19 mouse cellular contexts compared by ENCODE assay signal in the genomic region with DNA sequence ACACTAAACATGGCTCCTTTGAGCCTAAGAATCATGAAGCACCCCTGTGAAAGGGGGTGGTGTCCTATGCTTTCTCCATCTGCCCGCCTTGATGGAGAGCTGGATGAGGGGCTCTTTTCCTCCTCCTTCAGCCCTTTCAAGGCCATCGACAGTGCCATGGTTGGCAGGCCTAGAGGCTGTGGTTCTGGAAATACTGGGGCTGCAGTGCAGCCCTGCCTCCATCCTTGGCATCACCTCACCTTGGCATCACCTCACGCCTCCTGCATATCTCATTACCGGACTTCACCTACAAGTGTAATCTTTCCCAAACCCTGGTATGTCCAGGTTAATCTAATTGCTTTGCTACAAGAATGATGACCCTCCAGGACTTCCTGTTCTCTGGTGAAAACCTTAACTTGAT. TPM values are rescaled to one million over a fixed set of nuclear protein-coding genes. Genes with fewer than 3 reads are reported as not detected.
A peak's percentile ranks its signal among the peaks of the same experiment; 100 is the strongest.
DNase-seq lines count a peak whose midpoint lies in the region; ATAC-seq and TF ChIP-seq lines count a peak whose summit lies in the region.
"Had no signal": no experiment of that assay in that cellular context is flagged by ENCODE, and none has a peak within 500 bp of the region (broad histone marks: within the 10 kb centered on the region; RNA-seq: fewer than 3 reads in every experiment).

No protein-coding gene starts in this region.

- no peak overlapping the region for H3K4me3 ChIP-seq in gastrocnemius, adult 2 months
- H3K4me3 ChIP-seq in brown adipose tissue, adult 24 weeks (ENCODE audit: insufficient read depth, low read depth, low read length), result no peak overlapping the region
- no peak overlapping the region for H3K4me3 ChIP-seq in hindbrain, embryonic 13.5 days
- H3K4me3 ChIP-seq: embryonic facial prominence, embryonic 10.5 days; heart, adult 2 months; intestine, embryonic 15.5 days had no signal

- intact Hi-C loops in gastrocnemius, adult 2 months (cut with DNase I), result no loop called here
- intact Hi-C loops in gastrocnemius, postnatal 14 days (cut with DNase I; ENCODE audit: low total_unique reads), result loop anchor here (2.0 kb wide), 1 partner anchor 27 kb away; no protein-coding TSS in a partner anchor

- no peaks in the 10 kb centered on the region for H3K9me3 ChIP-seq in hindbrain, embryonic 13.5 days
- H3K9me3 ChIP-seq: embryonic facial prominence, embryonic 10.5 days; G1E; intestine, embryonic 15.5 days had no signal

- peak; percentile 29 for DNase-seq in gastrocnemius, adult 2 months
- no peak for DNase-seq in gastrocnemius, postnatal 14 days
- peak; percentile 47 for DNase-seq in cerebellum, adult 9-10 months
- peak; percentile 44 to 64 for DNase-seq in cerebellum, postnatal 25 days
- DNase-seq in embryo, embryonic 10 days (ENCODE audit: low spot score), result no peak
- DNase-seq: adrenal gland, adult 8-10 months; adrenal gland, postnatal 36 days; heart, adult 2 months; heart, postnatal 10 days; heart, postnatal 4 days; kidney, adult 18-20 months; kidney, postnatal 10 days had no signal

- H3K27me3 ChIP-seq in hindbrain, embryonic 13.5 days, result no peaks in the 10 kb centered on the region
- H3K27me3 ChIP-seq: intestine, embryonic 15.5 days had no signal

- TF ChIP-seq CTCF in gastrocnemius, adult 2 months (IDR thresholded peaks at IDR 0.05), result no peak

- ATAC-seq in hindbrain, embryonic 13.5 days (ENCODE audit: low FRiP score), result no peak
- ATAC-seq: forebrain, embryonic 14.5 days; intestine, embryonic 15.5 days had no signal

- peak overlapping the region; percentile 24; the same call in 1 of the 2 replicates for H3K27ac ChIP-seq in gastrocnemius, adult 2 months
- H3K27ac ChIP-seq in brown adipose tissue, adult 24 weeks (replicated peaks; ENCODE audit: low read depth, low read length), result 0 out of 2 replicates have a peak overlapping the region, but pooled peaks have one; percentile 27
- no peak overlapping the region for H3K27ac ChIP-seq in hindbrain, embryonic 13.5 days
- H3K27ac ChIP-seq: embryonic facial prominence, embryonic 10.5 days; heart, adult 2 months; hindbrain, embryonic 14.5 days; intestine, embryonic 15.5 days had no signal

- WGBS in hindbrain, embryonic 13.5 days, result 87% methylated on average over 4 of the region's 4 CpGs

- H3K9ac ChIP-seq in hindbrain, embryonic 13.5 days, result no peak overlapping the region
- H3K9ac ChIP-seq: hindbrain, embryonic 14.5 days; intestine, embryonic 15.5 days had no signal

- no peaks in the 10 kb centered on the region for H3K36me3 ChIP-seq in hindbrain, embryonic 13.5 days
- H3K36me3 ChIP-seq: embryonic facial prominence, embryonic 10.5 days; intestine, embryonic 15.5 days had no signal

- no peak overlapping the region for H3K4me2 ChIP-seq in hindbrain, embryonic 13.5 days
- H3K4me2 ChIP-seq: hindbrain, embryonic 14.5 days; intestine, embryonic 15.5 days had no signal

- H3K4me1 ChIP-seq in brown adipose tissue, adult 24 weeks (ENCODE audit: control insufficient read depth, insufficient read depth, insufficient read length, low read length), result peaks cover 23% of the 10 kb centered on the region
- H3K4me1 ChIP-seq in hindbrain, embryonic 13.5 days (replicated peaks), result peaks cover 31% of the 10 kb centered on the region

RNA-seq across cellular contexts. Expression of a gene that starts 5.5 kb away (rescaled TPM):
- total RNA-seq in gastrocnemius, adult 2 months (2021), result 10 to 100 TPM; 45.1 to 55.4 TPM
- total RNA-seq in gastrocnemius, postnatal 14 days (2021), result 10 to 100 TPM; 27.2 to 29.2 TPM
- polyA plus RNA-seq in brown adipose tissue, adult 24 weeks (2012; ENCODE audit: insufficient read depth, insufficient read length, missing spikeins), result 28.8 and 29.5 TPM in 2 replicates
- polyA plus RNA-seq in hindbrain, embryonic 13.5 days (2015; fragmentation: Nextera tagmentation; extraction: Ambion mirVana), result 12.6 and 13.0 TPM in 2 replicates

RNA-seq across cellular contexts. Expression of a gene that starts 48.5 kb away (rescaled TPM):
- 10 to 100 TPM; 38.7 to 39.6 TPM for total RNA-seq in gastrocnemius, adult 2 months (2021)
- 10 to 100 TPM; 24.6 to 28.1 TPM for total RNA-seq in gastrocnemius, postnatal 14 days (2021)
- polyA plus RNA-seq in brown adipose tissue, adult 24 weeks (2012; ENCODE audit: insufficient read depth, insufficient read length, missing spikeins), result 17.0 and 17.7 TPM in 2 replicates
- polyA plus RNA-seq in hindbrain, embryonic 13.5 days (2015; fragmentation: Nextera tagmentation; extraction: Ambion mirVana), result 11.5 and 11.6 TPM in 2 replicates

RNA-seq across cellular contexts. Expression of a gene that starts 48.6 kb away (rescaled TPM):
- 10 to 100 TPM; 20.1 to 24.4 TPM for total RNA-seq in gastrocnemius, adult 2 months (2021)
- 10 to 100 TPM in 1 of 2 experiments, 1 to 10 TPM in 1; 7.3 to 10.5 TPM for total RNA-seq in gastrocnemius, postnatal 14 days (2021)
- polyA plus RNA-seq in brown adipose tissue, adult 24 weeks (2012; ENCODE audit: insufficient read depth, insufficient read length, missing spikeins), result 27.5 and 41.6 TPM in 2 replicates
- 26.1 and 30.0 TPM in 2 replicates for polyA plus RNA-seq in hindbrain, embryonic 13.5 days (2015; fragmentation: Nextera tagmentation; extraction: Ambion mirVana)

Comparison
In these comparisons a context has a peak if more than half of its experiments do, and no peak if none do; other contexts are left out.
1. DNase-seq: peak in gastrocnemius, adult 2 months (single experiment), cerebellum, adult 9-10 months (single experiment) and cerebellum, postnatal 25 days (2 of 2); none in gastrocnemius, postnatal 14 days (single experiment) and embryo, embryonic 10 days (single experiment).